Mouse (Mus musculus) leukemia stem cell, adult 10-12 weeks (primary cell): ENCODE measurements around the gene Gmps. TPM values are rescaled to one million over a fixed set of nuclear protein-coding genes. Genes with fewer than 3 reads are reported as not detected.

Source experiments
- polyA plus RNA-seq: library from polyadenylated mRNA; stranded (reverse); fragments of >175 nt; gene quantifications from 2 replicates; pipeline ENCODE4 v1.2.3, GENCODE M21; 2012; ENCODE audit warnings: low replicate concordance

Gene Gmps
- 0.81 and 3.3 TPM in 2 replicates for polyA plus RNA-seq

DNA sequence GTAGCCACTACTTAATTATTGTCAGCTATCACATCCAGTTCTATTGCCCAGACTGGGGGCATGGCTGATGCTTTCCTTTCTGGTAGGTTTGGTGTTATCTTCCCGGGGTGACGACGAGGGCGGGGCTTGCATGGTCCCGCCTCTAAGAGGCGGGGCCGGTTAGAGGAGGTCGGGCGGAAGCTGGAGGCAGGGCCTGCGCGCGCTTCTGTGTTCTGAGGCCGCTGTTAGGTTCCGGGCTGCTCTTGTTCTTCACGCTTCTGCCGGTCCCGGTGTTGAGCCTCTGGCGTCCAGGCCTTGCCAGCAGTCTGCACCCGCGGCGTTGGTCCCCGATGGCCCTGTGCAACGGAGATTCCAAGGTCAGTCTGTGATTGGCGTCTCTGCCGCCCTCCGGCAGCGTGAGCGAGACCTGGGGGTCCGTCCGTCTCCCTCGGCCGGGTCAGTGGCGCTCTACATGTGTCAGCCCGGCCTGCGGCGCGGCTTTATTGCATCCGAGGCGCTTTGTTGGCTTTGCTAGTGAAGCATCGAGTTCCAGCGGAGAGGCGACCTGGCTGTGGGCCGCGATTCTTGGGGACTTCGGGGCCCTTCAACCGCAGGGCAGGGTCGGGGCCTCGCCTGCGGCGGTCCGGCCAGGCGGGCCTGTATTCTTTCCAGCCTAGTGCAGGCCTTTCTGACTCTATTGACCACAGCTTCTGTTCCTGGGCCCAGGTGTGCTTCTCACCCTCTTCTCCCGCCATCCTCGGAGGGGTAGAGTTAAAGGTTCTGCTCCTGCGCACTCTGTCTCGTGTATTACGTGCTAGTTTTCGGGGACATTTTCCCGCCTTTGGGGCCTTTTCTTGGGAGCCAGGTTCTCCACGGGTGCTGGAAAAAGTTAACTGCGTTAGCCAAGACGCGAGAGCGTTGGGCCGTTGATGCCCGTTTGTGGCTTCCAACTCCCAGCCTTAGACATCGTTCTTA, at the start of gene Gmps:
Gene Gmps (plus strand): TSS at position 152 of the 954 bp plus-strand sequence.

DNA sequence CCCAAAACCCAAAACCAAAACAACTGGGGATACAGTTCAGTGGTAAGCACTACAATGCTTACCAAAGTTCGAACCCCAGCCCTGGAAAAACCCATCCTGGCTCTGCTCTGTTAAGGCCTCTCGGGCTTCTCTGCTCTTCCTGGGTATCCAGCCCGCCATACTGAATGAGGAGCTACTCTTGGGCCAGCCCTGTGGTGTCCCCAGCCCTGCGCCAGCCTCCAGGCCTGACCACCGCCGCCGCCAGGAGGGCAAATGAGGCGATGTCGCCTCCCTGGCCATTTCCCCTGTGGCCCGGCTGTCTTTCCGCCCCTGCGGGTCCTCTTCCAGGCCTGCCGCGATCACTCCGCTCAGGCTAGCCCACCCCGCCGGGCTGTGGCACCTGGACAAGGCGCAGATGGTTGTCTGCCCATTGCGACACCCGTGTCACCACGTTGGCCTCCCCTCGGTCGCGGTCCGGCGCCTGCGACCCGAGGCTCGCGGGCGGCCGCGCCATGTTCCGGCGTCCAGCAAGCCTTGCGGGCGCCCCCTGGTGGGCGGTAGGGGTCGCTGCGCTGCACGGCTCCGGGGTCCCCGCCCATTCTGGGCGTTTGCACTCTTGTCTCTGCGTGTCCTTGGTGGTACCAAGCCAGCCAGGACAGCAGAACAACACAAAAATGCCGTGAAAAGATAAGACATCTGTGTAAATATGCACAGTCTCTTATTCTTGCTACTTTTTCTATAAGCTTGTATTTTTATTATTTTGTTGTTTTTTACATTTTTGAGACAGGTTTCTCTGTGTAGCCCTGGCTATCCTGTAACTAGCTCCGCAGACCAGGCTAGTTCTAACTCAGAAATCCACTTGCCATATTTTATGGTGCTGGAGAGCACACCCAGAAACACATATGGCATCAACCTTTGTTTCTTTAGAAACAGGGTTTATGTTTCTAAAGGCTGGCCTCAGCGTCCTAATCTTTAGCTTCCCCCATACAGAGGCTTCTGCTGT, 46.7 kb upstream of the Gmps start, which contains the start of gene E130311K13Rik:
Gene E130311K13Rik (minus strand): TSS at position 595 of the 982 bp plus-strand sequence.

DNA sequence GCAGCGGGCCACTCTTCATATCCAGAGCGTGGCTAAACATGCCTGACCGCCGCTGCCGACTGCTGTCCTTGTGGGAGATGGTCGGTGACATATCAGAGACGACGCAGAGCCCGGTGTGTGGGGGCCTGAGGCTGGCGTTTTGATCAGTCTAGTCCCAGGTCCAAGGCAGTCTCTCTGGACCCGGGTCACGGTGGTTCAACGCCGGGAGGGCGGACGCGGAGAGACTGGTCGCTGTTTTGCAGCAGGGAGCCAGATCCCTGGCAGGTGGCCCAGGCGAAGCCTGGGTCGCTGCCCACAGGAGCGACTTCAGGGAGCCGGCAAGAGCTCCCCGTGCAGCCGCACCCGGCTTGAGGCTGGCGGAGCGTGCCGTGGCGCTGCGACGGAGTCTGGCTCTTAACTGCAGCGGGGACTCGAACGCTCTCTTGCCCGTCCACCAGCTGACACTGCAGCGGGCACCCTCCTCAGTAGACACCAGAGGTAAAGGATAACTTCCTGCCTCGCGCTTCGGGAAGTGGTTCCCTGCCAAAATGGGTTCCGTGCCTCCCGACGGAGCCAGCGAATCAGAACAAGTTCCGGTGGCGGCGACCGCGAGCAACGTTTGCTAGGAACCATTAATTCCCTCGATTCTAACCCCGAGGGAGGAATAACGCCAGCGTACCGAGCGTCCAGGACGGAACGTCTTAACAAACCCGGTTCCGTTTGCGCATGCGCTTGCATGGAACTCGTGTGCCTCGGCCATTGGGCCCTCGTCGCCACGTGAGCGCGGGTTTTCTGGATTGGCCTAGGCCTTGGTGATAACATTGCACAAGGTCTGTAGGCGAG, 11.6 kb upstream of the Gmps start, which contains the start of gene Slc33a1:
Gene Slc33a1 (minus strand): TSS at position 669 of the 822 bp plus-strand sequence.

Other genes with a start within 250 kb of the Gmps start
- gene Plch1, start 76.6 kb upstream of the Gmps start, polyA plus RNA-seq = not detected in 2 replicates
- gene E130311K13Rik, start 46.6 kb upstream of the Gmps start, polyA plus RNA-seq = 2.4 TPM in 2 replicates
- gene Slc33a1, start 11.3 kb upstream of the Gmps start, polyA plus RNA-seq = 33.7 and 40.3 TPM in 2 replicates
- not detected in 2 replicates for gene Vmn2r1, start 105.4 kb downstream of the Gmps start, polyA plus RNA-seq
- gene Vmn2r2, start 165.8 kb downstream of the Gmps start, polyA plus RNA-seq = not detected in 2 replicates